In genomic region chr19:7153232-7153631, GRCm38 (mm10) we compare ENCODE assay signal across 10 mouse cellular contexts. TPM values are rescaled to one million over a fixed set of nuclear protein-coding genes. Genes with fewer than 3 reads are reported as not detected.
DNase-seq lines count a peak whose midpoint lies in the region; ATAC-seq and TF ChIP-seq lines count a peak whose summit lies in the region.
"Had no signal": no experiment of that assay in that cellular context is flagged by ENCODE, and none has a peak within 500 bp of the region (broad histone marks: within the 10 kb centered on the region; RNA-seq: fewer than 3 reads in every experiment).

No protein-coding gene starts in this region.

- no peaks in the 10 kb centered on the region for H3K27me3 ChIP-seq in C2C12 (ENCODE audit: control insufficient read depth, insufficient read depth, insufficient read length)
- H3K27me3 ChIP-seq in liver, postnatal 0 days (ENCODE audit: insufficient read depth, low read length) = no peaks in the 10 kb centered on the region

- no peak overlapping the region for H3K9ac ChIP-seq in liver, postnatal 0 days (replicated peaks)

- no peak overlapping the region for H3ac ChIP-seq in C2C12 (ENCODE audit: control insufficient read depth, insufficient read length, low read depth)

- H3K4me2 ChIP-seq in liver, postnatal 0 days (ENCODE audit: low read depth, low read length) = no peak overlapping the region

- no peaks in the 10 kb centered on the region for H3K79me3 ChIP-seq in C2C12 (ENCODE audit: low read depth)

- no peak for TF ChIP-seq EP300 in liver, postnatal 0 days (IDR thresholded peaks at IDR 0.05; ENCODE audit: low read depth)

- H3K36me3 ChIP-seq in C2C12 (ENCODE audit: control insufficient read depth, insufficient read depth) = no peaks in the 10 kb centered on the region
- H3K36me3 ChIP-seq in liver, postnatal 0 days (replicated peaks; ENCODE audit: insufficient read depth, low read length) = no peaks in the 10 kb centered on the region
- H3K36me3 ChIP-seq: G1E had no signal

- DNase-seq in heart, postnatal 4 days = peak; percentile 35
- DNase-seq in heart, adult 9 months (ENCODE audit: low spot score in 2 of 2) = no peak
- DNase-seq in gastrocnemius, adult 18-20 months (ENCODE audit: low spot score) = peak; percentile 73
- DNase-seq in liver, postnatal 0 days = no peak
- DNase-seq in natural killer cell, adult 2 months (ENCODE audit: low spot score in 2 of 2) = no peak
- DNase-seq in cerebellum, adult 11-12 months = no peak
- no peak for DNase-seq in Muller cell, postnatal 12 days (ENCODE audit: inconsistent ontology term)

- 33% methylated on average over 7 of the region's 7 CpGs for WGBS in liver, postnatal 0 days (ENCODE audit: insufficient replicate concordance)

- H3K4me3 ChIP-seq in C2C12 (ENCODE audit: insufficient read depth, poor library complexity, severe bottlenecking) = no peak overlapping the region
- H3K4me3 ChIP-seq in liver, postnatal 0 days (ENCODE audit: low read depth, low read length) = no peak overlapping the region
- H3K4me3 ChIP-seq: erythroblast, embryonic 14.5 days had no signal

- no peak overlapping the region for H3K27ac ChIP-seq in liver, postnatal 0 days (ENCODE audit: low read depth)

- TF ChIP-seq CTCF in C2C12 (IDR thresholded peaks at IDR 0.05; ENCODE audit: control insufficient read depth, insufficient read depth, insufficient read length) = no peak
- no peak for TF ChIP-seq CTCF in liver, postnatal 0 days (IDR thresholded peaks at IDR 0.05; ENCODE audit: low read depth)

- no peaks in the 10 kb centered on the region for H3K9me3 ChIP-seq in liver, postnatal 0 days (ENCODE audit: low read length)
- H3K9me3 ChIP-seq: G1E had no signal

- ATAC-seq in liver, postnatal 0 days = 0 out of 2 replicates have a peak, but pooled peaks have one; percentile 23

- H3K4me1 ChIP-seq in liver, postnatal 0 days (ENCODE audit: insufficient read depth) = no peaks in the 10 kb centered on the region

- no peaks in the 10 kb centered on the region for H3K79me2 ChIP-seq in C2C12 (ENCODE audit: control insufficient read depth, insufficient read depth)

TF ChIP-seq in C2C12, 6 proteins besides CTCF, POLR2A, EP300 and RAD21:
- no peak for TF ChIP-seq USF1 (IDR thresholded peaks at IDR 0.05; ENCODE audit: low read depth)
- TF ChIP-seq MYOD1 (IDR thresholded peaks at IDR 0.05; ENCODE audit: control insufficient read depth, insufficient read length, low read depth) = peak; percentile 27
- no peak for TF ChIP-seq MYOG (IDR thresholded peaks at IDR 0.05; ENCODE audit: control insufficient read depth, extremely low read depth, insufficient read length)
- no peak for TF ChIP-seq FOSL1 (IDR thresholded peaks at IDR 0.05; ENCODE audit: insufficient read depth, low read length, poor library complexity, severe bottlenecking)

RNA-seq across cellular contexts. Expression of gene Flrt1, which starts 47.7 kb away (rescaled TPM):
- total RNA-seq in heart, postnatal 4 days (2021) = 1 to 10 TPM; 1.8 to 2.1 TPM
- polyA plus RNA-seq in C2C12 (2012; fragmentation: generic; extraction: Trizol) = 0.08 TPM
- total RNA-seq in gastrocnemius, adult 18-20 months (2021) = 1 to 10 TPM; 1.1 to 1.9 TPM
- 0.12 and 0.21 TPM in 2 replicates for polyA plus RNA-seq in liver, postnatal 0 days (2015; fragmentation: Nextera tagmentation; extraction: Ambion mirVana)
- polyA plus RNA-seq: erythroblast, embryonic 14.5 days; G1E had no signal

RNA-seq across cellular contexts. Expression of gene Otub1, which starts 52.9 kb away (rescaled TPM):
- total RNA-seq in heart, postnatal 4 days (2021) = 100 to 1,000 TPM; 111 to 112 TPM
- polyA plus RNA-seq in C2C12 (2012; fragmentation: generic; extraction: Trizol) = 121 TPM
- 10 to 100 TPM; 50.8 to 57.0 TPM for total RNA-seq in gastrocnemius, adult 18-20 months (2021)
- 55.0 and 57.9 TPM in 2 replicates for polyA plus RNA-seq in liver, postnatal 0 days (2015; fragmentation: Nextera tagmentation; extraction: Ambion mirVana)

Comparison
In these comparisons a context has a peak if more than half of its experiments do, and no peak if none do; other contexts are left out.
1. DNase-seq: peak in heart, postnatal 4 days (single experiment) and gastrocnemius, adult 18-20 months (single experiment); none in heart, adult 9 months (0 of 2), liver, postnatal 0 days (single experiment), natural killer cell, adult 2 months (0 of 2), cerebellum, adult 11-12 months (single experiment) and Muller cell, postnatal 12 days (single experiment).